Mouse (Mus musculus): Measurements from ENCODE around the gene Mertk. TPM values are rescaled to one million over a fixed set of nuclear protein-coding genes. Genes with fewer than 3 reads are reported as not detected.
"Not testable (repeated sequence)": the region's sequence is repeated elsewhere in the genome, so short reads cannot be mapped to it uniquely, and the experiment has no call there.

Mertk gene
- polyA plus RNA-seq (2015; fragmentation: Nextera tagmentation; extraction: Ambion mirVana) = 1.4 and 1.6 TPM in 2 replicates

- Histone ChIP-seq H3K36me3 (no peaks in the 10 kb centered on the region), H3K4me1 (replicated peaks) (peaks cover 22% of the 10 kb centered on the region), H3K9me3 (no peaks in the 10 kb centered on the region), H3K27me3 (peaks cover 31% of the 10 kb centered on the region), H3K4me3 (replicated peaks) (peak within 1 kb of the TSS; percentile 51), H3K4me2 (replicated peaks) (peak within 1 kb of the TSS; percentile 91), H3K9ac (replicated peaks) (peak within 1 kb of the TSS; percentile 64), H3K27ac (no peak within 1 kb of the TSS)
- ATAC-seq = peak; percentile 66
- WGBS = under 1% methylated on average over 30 of the region's 30 CpGs
These were observed at the start of gene Mertk for GRCm38 (mm10) chr2:128698693-128699181. TSS of gene Mertk (plus strand) at chr2:128698956.

- H3K9me3 ChIP-seq = no peaks in the 10 kb centered on the region
- no peak overlapping the region for H3K4me3 ChIP-seq (replicated peaks)
- no peak overlapping the region for H3K27ac ChIP-seq
- ATAC-seq = no peak
- no peaks in the 10 kb centered on the region for H3K27me3 ChIP-seq
- WGBS = 85% methylated on average over 4 of the region's 4 CpGs
- H3K36me3 ChIP-seq = peaks cover 70% of the 10 kb centered on the region
- H3K4me1 ChIP-seq (replicated peaks) = peaks cover 5% of the 10 kb centered on the region
- H3K9ac ChIP-seq (replicated peaks) = no peak overlapping the region
- H3K4me2 ChIP-seq (replicated peaks) = no peak overlapping the region
These were observed 18.1 kb upstream of the Mertk start for GRCm38 (mm10) chr2:128680661-128681060.

- H3K4me1 ChIP-seq (replicated peaks) = peaks cover 20% of the 10 kb centered on the region
- H3K9ac ChIP-seq (replicated peaks) = peak within 1 kb of the TSS; percentile 97
- peak within 1 kb of the TSS; percentile 81 for H3K27ac ChIP-seq
- H3K36me3 ChIP-seq = peaks cover 21% of the 10 kb centered on the region
- WGBS = under 1% methylated on average over 57 of the region's 58 CpGs
- H3K27me3 ChIP-seq = 0 out of 2 replicates have a peak, but pooled peaks cover 2% of the 10 kb centered on the region
- H3K4me2 ChIP-seq (replicated peaks) = peak within 1 kb of the TSS; percentile 71
- peak within 1 kb of the TSS; percentile 91 for H3K4me3 ChIP-seq (replicated peaks)
- no peaks in the 10 kb centered on the region for H3K9me3 ChIP-seq
- ATAC-seq = peak; percentile 98
These were observed 11.7 kb upstream of the Mertk start, which contains the start of gene Anapc1 for GRCm38 (mm10) chr2:128686921-128687557. TSS of gene Anapc1 (minus strand) at chr2:128687391.

- Histone ChIP-seq H3K27ac (peak overlapping the region; percentile 81), H3K4me1 (replicated peaks) (peaks cover 20% of the 10 kb centered on the region), H3K9me3 (no peaks in the 10 kb centered on the region), H3K4me3 (replicated peaks) (peak overlapping the region; percentile 91), H3K9ac (replicated peaks) (peak overlapping the region; percentile 97), H3K27me3 (0 out of 2 replicates have a peak, but pooled peaks cover 2% of the 10 kb centered on the region), H3K4me2 (replicated peaks) (peak overlapping the region; percentile 71), H3K36me3 (peaks cover 18% of the 10 kb centered on the region)
- 45% methylated on average over 10 of the region's 10 CpGs for WGBS
- ATAC-seq = peak; percentile 90
These were observed 11.1 kb upstream of the Mertk start for GRCm38 (mm10) chr2:128687558-128688120.

- Histone ChIP-seq H3K36me3 (no peaks in the 10 kb centered on the region), H3K9me3 (no peaks in the 10 kb centered on the region), H3K4me2 (replicated peaks) (no peak overlapping the region), H3K27me3 (0 out of 2 replicates have a peak, but pooled peaks cover 9% of the 10 kb centered on the region), H3K4me1 (replicated peaks) (peaks cover 5% of the 10 kb centered on the region; the same call in 1 of the 2 replicates), H3K9ac (replicated peaks) (no peak overlapping the region), H3K27ac (no peak overlapping the region), H3K4me3 (replicated peaks) (no peak overlapping the region)
- ATAC-seq = no peak
- 82% methylated on average over 14 of the region's 14 CpGs for WGBS
These were observed 6.4 kb upstream of the Mertk start for GRCm38 (mm10) chr2:128692336-128692735.

GRCm38 (mm10) chr2:128692771-128693170, 6.0 kb upstream of the Mertk start:
- Histone ChIP-seq H3K4me1 (replicated peaks) (peaks cover 7% of the 10 kb centered on the region; the same call in 1 of the 2 replicates), H3K27ac (no peak overlapping the region), H3K4me3 (replicated peaks) (no peak overlapping the region), H3K36me3 (no peaks in the 10 kb centered on the region), H3K27me3 (0 out of 2 replicates have a peak, but pooled peaks cover 10% of the 10 kb centered on the region), H3K9me3 (no peaks in the 10 kb centered on the region), H3K9ac (replicated peaks) (no peak overlapping the region), H3K4me2 (replicated peaks) (no peak overlapping the region)
- no peak for ATAC-seq
- WGBS = 90% methylated on average over 10 of the region's 10 CpGs

GRCm38 (mm10) chr2:128693236-128693635, 5.5 kb upstream of the Mertk start:
- Histone ChIP-seq H3K9ac (replicated peaks) (no peak overlapping the region), H3K4me3 (replicated peaks) (no peak overlapping the region), H3K9me3 (no peaks in the 10 kb centered on the region), H3K27ac (no peak overlapping the region), H3K4me2 (replicated peaks) (no peak overlapping the region), H3K4me1 (replicated peaks) (peaks cover 8% of the 10 kb centered on the region; the same call in 1 of the 2 replicates), H3K27me3 (0 out of 2 replicates have a peak, but pooled peaks cover 10% of the 10 kb centered on the region), H3K36me3 (no peaks in the 10 kb centered on the region)
- no peak for ATAC-seq
- 64% methylated on average over 4 of the region's 4 CpGs for WGBS

GRCm38 (mm10) chr2:128693828-128694227, 4.9 kb upstream of the Mertk start:
- not testable (repeated sequence) for H3K9me3 ChIP-seq; H3K9ac ChIP-seq (replicated peaks); H3K4me2 ChIP-seq (replicated peaks); ATAC-seq; H3K36me3 ChIP-seq; H3K4me3 ChIP-seq (replicated peaks); H3K27ac ChIP-seq
- Histone ChIP-seq H3K27me3 (peaks cover 15% of the 10 kb centered on the region), H3K4me1 (replicated peaks) (peaks cover 13% of the 10 kb centered on the region)
- WGBS = 95% methylated on average over 3 of the region's 3 CpGs

- Histone ChIP-seq H3K9ac (replicated peaks) (no peak overlapping the region), H3K4me1 (replicated peaks) (peaks cover 21% of the 10 kb centered on the region), H3K4me2 (replicated peaks) (no peak overlapping the region), H3K36me3 (no peaks in the 10 kb centered on the region), H3K9me3 (no peaks in the 10 kb centered on the region), H3K27ac (no peak overlapping the region), H3K4me3 (replicated peaks) (no peak overlapping the region), H3K27me3 (peaks cover 21% of the 10 kb centered on the region)
- no peak for ATAC-seq
These were observed 4.2 kb upstream of the Mertk start for GRCm38 (mm10) chr2:128694548-128694947.

GRCm38 (mm10) chr2:128696426-128696825, 2.3 kb upstream of the Mertk start:
- Histone ChIP-seq H3K4me3 (replicated peaks) (no peak overlapping the region), H3K4me1 (replicated peaks) (peaks cover 22% of the 10 kb centered on the region), H3K9me3 (no peaks in the 10 kb centered on the region), H3K9ac (replicated peaks) (no peak overlapping the region), H3K27me3 (peaks cover 31% of the 10 kb centered on the region), H3K27ac (no peak overlapping the region), H3K4me2 (replicated peaks) (no peak overlapping the region), H3K36me3 (no peaks in the 10 kb centered on the region)
- WGBS = 78% methylated on average over 3 of the region's 3 CpGs
- no peak for ATAC-seq

GRCm38 (mm10) chr2:128697047-128697446, 1.7 kb upstream of the Mertk start:
- H3K27ac ChIP-seq = no peak overlapping the region
- peaks cover 22% of the 10 kb centered on the region for H3K4me1 ChIP-seq (replicated peaks)
- ATAC-seq = no peak
- peaks cover 31% of the 10 kb centered on the region for H3K27me3 ChIP-seq
- no peaks in the 10 kb centered on the region for H3K36me3 ChIP-seq
- no peak overlapping the region for H3K4me3 ChIP-seq (replicated peaks)
- no peak overlapping the region for H3K4me2 ChIP-seq (replicated peaks)
- H3K9ac ChIP-seq (replicated peaks) = no peak overlapping the region
- 94% methylated on average over 1 of the region's 1 CpGs for WGBS
- H3K9me3 ChIP-seq = no peaks in the 10 kb centered on the region

GRCm38 (mm10) chr2:128697566-128697965, 1.2 kb upstream of the Mertk start:
- Histone ChIP-seq H3K9ac (replicated peaks) (0 out of 2 replicates have a peak overlapping the region, but pooled peaks have one; percentile 64), H3K9me3 (no peaks in the 10 kb centered on the region), H3K4me3 (replicated peaks) (no peak overlapping the region), H3K36me3 (no peaks in the 10 kb centered on the region), H3K4me2 (replicated peaks) (peak overlapping the region; percentile 91), H3K27me3 (peaks cover 31% of the 10 kb centered on the region), H3K27ac (no peak overlapping the region), H3K4me1 (replicated peaks) (peaks cover 22% of the 10 kb centered on the region)
- no peak for ATAC-seq
- 51% methylated on average over 5 of the region's 5 CpGs for WGBS

Data from midbrain, embryonic 13.5 days (tissue).